Mouse (Mus musculus) hindbrain, embryonic 12.5 days (tissue): ENCODE measurements around the gene Resp18. TPM values are rescaled to one million over a fixed set of nuclear protein-coding genes. Genes with fewer than 3 reads are reported as not detected.

Experiments
- ATAC-seq: fragments of 200-750 bp; cut with Nextera tagmentation; 2 replicates; pipeline ENCODE4 v1.8.0; 2017; ENCODE audit warnings: moderate TSS enrichment; ENCODE audit not compliant: low FRiP score
- H3K27ac ChIP-seq: fragments of 300-500 bp; sonication (generic); 2 replicates; pipeline ENCODE4 v1.5.1; 2016; ENCODE audit warnings: mild to moderate bottlenecking
- H3K27me3 ChIP-seq: fragments of 300-500 bp; sonication (generic); 2 replicates; pipeline ENCODE4 v1.6.1; 2016; ENCODE audit warnings: mild to moderate bottlenecking
- H3K36me3 ChIP-seq: fragments of 300-500 bp; sonication (generic); 2 replicates; pipeline ENCODE4 v1.6.1; 2016; ENCODE audit warnings: mild to moderate bottlenecking
- H3K4me1 ChIP-seq: fragments of 300-500 bp; sonication (generic); 2 replicates; pipeline ENCODE4 v1.6.1; 2016
- H3K4me2 ChIP-seq: fragments of 300-500 bp; sonication (generic); replicated peaks from 2 replicates; pipeline ENCODE4 v1.6.1; 2016; ENCODE audit warnings: mild to moderate bottlenecking
- H3K4me3 ChIP-seq: fragments of 300-500 bp; sonication (generic); 2 replicates; pipeline ENCODE4 v1.5.1; 2016; ENCODE audit warnings: mild to moderate bottlenecking
- H3K9ac ChIP-seq: fragments of 300-500 bp; sonication (generic); 2 replicates; pipeline ENCODE4 v1.6.1; 2016; ENCODE audit warnings: mild to moderate bottlenecking, moderate library complexity
- H3K9me3 ChIP-seq: fragments of 300-500 bp; sonication (generic); replicated peaks from 2 replicates; pipeline ENCODE4 v1.6.1; 2016; ENCODE audit warnings: mild to moderate bottlenecking
- WGBS: fragments of 180-500 bp; shearing (Covaris S2); methylation state at CpG from one replicate; pipeline ENCODE4 v1.1.7; 2016; 5-methylcytosine and 5-hydroxymethylcytosine counted together
- polyA plus RNA-seq: library from polyadenylated mRNA; unstranded; fragments of >200 nt; fragmentation: Nextera tagmentation; extraction: Ambion mirVana; gene quantifications from 2 replicates; pipeline ENCODE4 v1.2.1, GENCODE M21; 2016

Resp18 gene
- polyA plus RNA-seq, 1 experiment from 2014 or later, result 56.8 TPM

- H3K9ac ChIP-seq, result no peak overlapping the region
- 79% methylated on average over 4 of the region's 4 CpGs for WGBS
- no peak overlapping the region for H3K27ac ChIP-seq
- no peak overlapping the region for H3K4me2 ChIP-seq
- H3K36me3 ChIP-seq, result no peaks in the 10 kb centered on the region
- H3K27me3 ChIP-seq, result peaks cover 8% of the 10 kb centered on the region
- no peak overlapping the region for H3K4me3 ChIP-seq
- H3K4me1 ChIP-seq, result no peaks in the 10 kb centered on the region
- no peak for ATAC-seq
- no peaks in the 10 kb centered on the region for H3K9me3 ChIP-seq
Measured at GRCm38 (mm10) chr1:75229158-75229557, 49.1 kb downstream of the Resp18 start.

- 77% methylated on average over 1 of the region's 1 CpGs for WGBS
- Histone ChIP-seq H3K9ac (no peak overlapping the region), H3K9me3 (no peaks in the 10 kb centered on the region), H3K27me3 (peaks cover 8% of the 10 kb centered on the region), H3K4me2 (no peak overlapping the region), H3K36me3 (no peaks in the 10 kb centered on the region), H3K4me1 (no peaks in the 10 kb centered on the region), H3K27ac (no peak overlapping the region), H3K4me3 (no peak overlapping the region)
- ATAC-seq, result no peak
Measured at GRCm38 (mm10) chr1:75227653-75228052, 50.6 kb downstream of the Resp18 start.

GRCm38 (mm10) chr1:75226138-75226537 lies 52.1 kb downstream of the Resp18 start:
- H3K4me3 ChIP-seq, result no peak overlapping the region
- H3K9me3 ChIP-seq, result no peaks in the 10 kb centered on the region
- H3K4me1 ChIP-seq, result no peaks in the 10 kb centered on the region
- H3K27ac ChIP-seq, result no peak overlapping the region
- H3K4me2 ChIP-seq, result no peak overlapping the region
- peaks cover 15% of the 10 kb centered on the region for H3K27me3 ChIP-seq
- WGBS, result 55% methylated on average over 2 of the region's 2 CpGs
- H3K9ac ChIP-seq, result no peak overlapping the region
- no peak for ATAC-seq
- no peaks in the 10 kb centered on the region for H3K36me3 ChIP-seq

- ATAC-seq, result no peak
- no peaks in the 10 kb centered on the region for H3K9me3 ChIP-seq
- H3K4me3 ChIP-seq, result no peak overlapping the region
- H3K9ac ChIP-seq, result no peak overlapping the region
- no peak overlapping the region for H3K27ac ChIP-seq
- H3K27me3 ChIP-seq, result peaks cover 22% of the 10 kb centered on the region
- no peaks in the 10 kb centered on the region for H3K36me3 ChIP-seq
- no peaks in the 10 kb centered on the region for H3K4me1 ChIP-seq
- no peak overlapping the region for H3K4me2 ChIP-seq
- 75% methylated on average over 3 of the region's 3 CpGs for WGBS
Measured at GRCm38 (mm10) chr1:75225473-75225872, 52.7 kb downstream of the Resp18 start.

- Histone ChIP-seq H3K27ac (no peak overlapping the region), H3K9ac (no peak overlapping the region), H3K4me2 (no peak overlapping the region), H3K27me3 (peaks cover 41% of the 10 kb centered on the region), H3K4me3 (no peak overlapping the region), H3K36me3 (no peaks in the 10 kb centered on the region), H3K4me1 (peaks cover 12% of the 10 kb centered on the region), H3K9me3 (no peaks in the 10 kb centered on the region)
- no peak for ATAC-seq
- WGBS, result 66% methylated on average over 6 of the region's 6 CpGs
Measured at GRCm38 (mm10) chr1:75223532-75223931, 54.7 kb downstream of the Resp18 start.

GRCm38 (mm10) chr1:75222926-75223325 lies 55.3 kb downstream of the Resp18 start:
- Histone ChIP-seq H3K4me3 (no peak overlapping the region), H3K27me3 (peaks cover 47% of the 10 kb centered on the region), H3K36me3 (no peaks in the 10 kb centered on the region), H3K27ac (no peak overlapping the region), H3K9me3 (no peaks in the 10 kb centered on the region), H3K9ac (no peak overlapping the region), H3K4me2 (no peak overlapping the region), H3K4me1 (peaks cover 17% of the 10 kb centered on the region)
- ATAC-seq, result no peak
- WGBS, result 83% methylated on average over 6 of the region's 6 CpGs

Other genes starting within 250 kb of the Resp18 start
- 10.5 and 12.8 TPM in 2 replicates for gene Nhej1, start 153.2 kb downstream of the Resp18 start, polyA plus RNA-seq
- 0.10 TPM in 1 of 2 replicates, not detected in the other for gene Slc23a3, start 144.5 kb downstream of the Resp18 start, polyA plus RNA-seq
- 66.4 and 67.0 TPM in 2 replicates for gene Cnppd1, start 135.7 kb downstream of the Resp18 start, polyA plus RNA-seq
- gene Retreg2, start 135.6 kb downstream of the Resp18 start, polyA plus RNA-seq, result 81.6 and 83.1 TPM in 2 replicates
- 37.6 and 38.8 TPM in 2 replicates for gene Zfand2b, start 109.8 kb downstream of the Resp18 start, polyA plus RNA-seq
- 37.9 and 41.3 TPM in 2 replicates for gene Abcb6, start 98.0 kb downstream of the Resp18 start, polyA plus RNA-seq
- gene Ankzf1, start 86.3 kb downstream of the Resp18 start, polyA plus RNA-seq, result 24.1 and 25.6 TPM in 2 replicates
- 38.4 and 43.7 TPM in 2 replicates for gene Atg9a, start 86.2 kb downstream of the Resp18 start, polyA plus RNA-seq
- 21.2 and 26.3 TPM in 2 replicates for gene Glb1l, start 67.6 kb downstream of the Resp18 start, polyA plus RNA-seq
- gene Stk16, start 67.6 kb downstream of the Resp18 start, polyA plus RNA-seq, result 125 and 130 TPM in 2 replicates
- 10.3 and 11.1 TPM in 2 replicates for gene Tuba4a, start 58.5 kb downstream of the Resp18 start, polyA plus RNA-seq
- not detected in 2 replicates for gene A630095N17Rik, start 46.3 kb downstream of the Resp18 start, polyA plus RNA-seq
- gene Dnajb2, start 42.0 kb downstream of the Resp18 start, polyA plus RNA-seq, result 54.6 and 55.2 TPM in 2 replicates
- 11.7 and 12.6 TPM in 2 replicates for gene Ptprn, start 13.9 kb downstream of the Resp18 start, polyA plus RNA-seq
- gene Dnpep, start 39.6 kb upstream of the Resp18 start, polyA plus RNA-seq, result 173 and 175 TPM in 2 replicates
- gene Des, start 81.9 kb upstream of the Resp18 start, polyA plus RNA-seq, result 2.3 and 10.5 TPM in 2 replicates
- 19.1 and 19.7 TPM in 2 replicates for gene Speg, start 96.9 kb upstream of the Resp18 start, polyA plus RNA-seq
- gene Gmppa, start 157.5 kb upstream of the Resp18 start, polyA plus RNA-seq, result 73.1 and 74.1 TPM in 2 replicates
- 18.3 and 19.0 TPM in 2 replicates for gene Asic4, start 172.0 kb upstream of the Resp18 start, polyA plus RNA-seq
- gene Chpf, start 200.9 kb upstream of the Resp18 start, polyA plus RNA-seq, result 39.2 and 41.5 TPM in 2 replicates
- gene Tmem198, start 201.1 kb upstream of the Resp18 start, polyA plus RNA-seq, result 25.3 and 25.7 TPM in 2 replicates
- gene Obsl1, start 228.0 kb upstream of the Resp18 start, polyA plus RNA-seq, result 63.4 and 66.4 TPM in 2 replicates
- 8.6 and 9.2 TPM in 2 replicates for gene Inha, start 228.7 kb upstream of the Resp18 start, polyA plus RNA-seq
- 25.7 and 29.3 TPM in 2 replicates for gene Stk11ip, start 243.1 kb upstream of the Resp18 start, polyA plus RNA-seq